Mouse (Mus musculus) megakaryocyte-erythroid progenitor cell, adult 5-6 weeks (primary cell): ENCODE results near the gene Rbm26. TPM values are rescaled to one million over a fixed set of nuclear protein-coding genes. Genes with fewer than 3 reads are reported as not detected.
A peak's percentile ranks its signal among the peaks of the same experiment; 100 is the strongest.

Experiments
- ATAC-seq: replicated peaks from 2 replicates; pipeline ENCODE4 v1.8.0; 2016; ENCODE audit warnings: mild to moderate bottlenecking, inconsistent platforms; ENCODE audit not compliant: severe bottlenecking, poor library complexity, low FRiP score, low TSS enrichment
- total RNA-seq, 2 experiments: library from RNA; stranded (forward) in 1 of 2; stranded (reverse) in 1 of 2; fragments of 200-1000, 215-1000 nt in 1 of 2; fragments of >200 nt in 1 of 2; fragmentation: Nextera tagmentation in 1 of 2; gene quantifications; 2 replicates each; pipeline ENCODE4 v1.2.3; 2014 to 2017

Gene Rbm26
- total RNA-seq (2014; fragmentation: Nextera tagmentation) (91.1 and 108 TPM in 2 replicates), total RNA-seq (2017) (78.5 and 93.4 TPM in 2 replicates)

- peak; percentile 93 for ATAC-seq
These were observed at the start of gene Rbm26 for GRCm38 (mm10) chr14:105177238-105177693. Gene Rbm26, minus strand, starts transcription at chr14:105177327.

GRCm38 (mm10) chr14:105225790-105226189, 48.7 kb upstream of the Rbm26 start:
- no peak for ATAC-seq

DNA sequence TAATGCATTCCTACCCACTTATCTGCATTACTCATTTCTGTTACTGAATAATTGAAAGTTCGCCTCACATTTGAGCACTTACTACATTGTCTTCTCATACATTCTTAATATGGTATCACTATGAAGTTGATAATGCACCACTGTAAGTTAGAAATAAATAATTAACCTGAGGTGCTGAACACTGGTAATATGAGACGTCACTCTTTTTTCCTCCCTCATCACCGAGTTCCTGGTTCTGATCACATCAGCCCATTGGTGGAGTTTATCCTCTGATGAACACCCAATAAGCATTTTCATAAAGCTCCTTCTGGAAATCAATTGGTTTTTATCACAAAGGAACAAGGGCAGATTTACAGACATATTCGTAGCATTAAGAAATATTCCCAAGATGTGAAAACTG, 45.1 kb upstream of the Rbm26 start:
- no peak for ATAC-seq

GRCm38 (mm10) chr14:105219525-105220376, 42.6 kb upstream of the Rbm26 start:
- ATAC-seq: no peak

GRCm38 (mm10) chr14:105198401-105198800, 21.3 kb upstream of the Rbm26 start:
- peak; percentile 98 for ATAC-seq

GRCm38 (mm10) chr14:105194682-105195081, 17.6 kb upstream of the Rbm26 start:
- ATAC-seq: no peak

DNA sequence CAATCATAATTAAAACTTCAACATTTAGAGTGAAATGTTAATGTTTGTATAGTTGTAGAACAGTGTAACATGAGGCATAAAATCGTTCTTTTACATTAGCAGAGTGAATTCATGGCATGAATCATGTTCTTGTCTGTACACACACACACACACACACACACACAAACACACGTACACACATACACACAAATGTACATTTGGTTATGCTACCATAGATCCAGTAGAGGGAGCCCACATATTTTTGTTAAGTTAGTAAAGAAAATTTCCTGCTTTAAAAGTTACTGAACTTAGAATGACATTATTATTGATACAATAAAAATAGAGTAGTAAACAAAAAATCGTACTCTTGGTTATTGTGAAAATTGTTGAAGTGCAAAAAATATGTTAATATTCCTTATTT, 7.7 kb upstream of the Rbm26 start:
- no peak for ATAC-seq

GRCm38 (mm10) chr14:105182786-105183185, 5.7 kb upstream of the Rbm26 start:
- ATAC-seq: no peak

DNA sequence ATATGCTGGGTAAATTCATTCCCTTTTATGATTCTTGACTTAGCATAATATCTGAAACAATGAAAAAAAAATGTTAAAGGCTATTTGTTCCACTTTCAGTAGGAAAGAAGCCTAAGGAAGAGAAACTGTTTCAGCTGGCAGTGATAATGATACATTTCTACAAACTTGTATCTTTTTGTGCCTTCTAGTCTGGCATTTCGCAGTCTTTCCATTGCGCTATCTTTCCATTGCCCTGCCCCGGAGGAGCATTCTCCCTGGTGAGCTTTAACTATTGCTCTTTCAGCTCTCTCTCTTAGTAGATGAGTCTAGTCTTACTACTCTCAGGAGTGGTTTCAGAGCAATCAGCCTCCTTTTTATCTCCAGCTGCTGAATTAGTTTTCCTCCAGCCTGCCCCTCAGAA, 2.6 kb upstream of the Rbm26 start:
- no peak for ATAC-seq

DNA sequence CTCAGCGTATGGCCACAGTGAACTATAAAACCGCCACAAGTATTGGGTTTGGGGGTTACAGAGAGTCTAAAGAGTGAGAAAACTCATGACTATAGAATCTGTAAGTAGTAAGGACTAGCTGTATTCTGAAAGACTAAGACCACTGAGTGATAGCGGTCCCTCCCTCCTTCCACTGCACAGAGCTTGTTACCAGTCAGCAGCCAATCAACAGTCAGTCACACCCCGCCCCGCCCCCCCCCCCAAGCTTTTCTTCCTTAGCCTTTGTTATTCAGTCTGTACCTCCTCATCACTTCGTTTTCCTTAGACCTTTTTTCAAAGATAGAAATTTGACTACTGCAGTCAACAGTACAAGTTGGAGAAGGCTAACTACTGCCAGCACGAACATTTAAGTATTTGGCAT, 1.9 kb upstream of the Rbm26 start:
- no peak for ATAC-seq

- ATAC-seq: peak; percentile 35
These were observed 552 bp downstream of the Rbm26 start for GRCm38 (mm10) chr14:105176381-105177168.

DNA sequence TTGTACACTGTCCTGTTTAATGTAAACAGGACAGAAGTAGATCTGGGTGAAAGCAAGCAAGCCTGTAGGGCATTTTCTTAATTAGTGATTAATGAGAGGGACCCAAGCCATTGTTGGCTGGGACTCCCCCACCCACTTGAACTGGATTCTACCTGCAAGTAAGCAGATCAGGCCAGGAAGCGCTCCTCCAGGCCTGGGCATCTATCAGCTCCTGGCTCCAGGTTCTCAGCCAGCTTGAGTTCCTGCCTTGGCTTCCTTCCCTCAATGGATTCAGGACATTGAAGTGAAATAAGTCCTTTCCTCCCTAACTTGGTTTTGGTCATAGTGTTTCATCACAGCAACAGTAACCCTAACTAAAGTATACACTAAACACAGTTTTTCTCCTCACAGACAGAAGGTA, 9.9 kb downstream of the Rbm26 start:
- ATAC-seq: peak; percentile 34

- ATAC-seq: no peak
These were observed 12.3 kb downstream of the Rbm26 start for GRCm38 (mm10) chr14:105164793-105165192.

- ATAC-seq: no peak
These were observed 15.8 kb downstream of the Rbm26 start for GRCm38 (mm10) chr14:105161334-105161733.

- ATAC-seq: no peak
These were observed 18.6 kb downstream of the Rbm26 start for GRCm38 (mm10) chr14:105158526-105158925.

GRCm38 (mm10) chr14:105134076-105134475, 43.1 kb downstream of the Rbm26 start:
- no peak for ATAC-seq

DNA sequence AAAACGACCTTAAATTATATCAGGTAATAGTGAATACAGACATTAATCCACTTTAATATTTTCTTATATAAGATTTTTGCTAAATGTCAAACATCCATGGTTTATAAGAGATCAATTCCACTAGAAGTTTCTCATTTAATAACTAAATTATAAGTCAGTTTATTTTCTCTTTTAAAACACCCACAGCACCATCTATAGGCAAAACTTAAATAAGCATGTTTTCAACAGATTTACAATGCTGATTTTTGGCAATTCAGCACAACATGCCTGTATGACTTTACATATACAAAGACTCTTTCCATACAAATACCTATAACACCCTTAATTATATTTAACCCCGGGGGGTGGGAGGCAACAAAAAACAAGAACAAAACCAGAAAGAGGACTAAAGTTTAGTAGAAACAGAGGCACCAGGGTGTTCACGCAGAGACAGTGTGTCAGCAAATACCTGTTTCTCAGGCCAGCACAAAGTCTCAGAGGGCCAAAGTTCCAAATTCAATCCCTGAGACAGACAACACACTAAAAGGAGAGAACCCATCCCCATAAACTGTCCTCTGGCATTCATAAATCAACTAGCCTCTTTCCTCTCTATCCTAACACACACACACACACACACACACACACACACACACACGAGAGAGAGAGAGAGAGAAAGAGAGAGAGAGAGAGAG, 49.3 kb downstream of the Rbm26 start:
- ATAC-seq: no peak

- no peak for ATAC-seq
These were observed 52.6 kb downstream of the Rbm26 start for GRCm38 (mm10) chr14:105124513-105124912.

- ATAC-seq: no peak
These were observed 61.7 kb downstream of the Rbm26 start for GRCm38 (mm10) chr14:105115402-105115801.

DNA sequence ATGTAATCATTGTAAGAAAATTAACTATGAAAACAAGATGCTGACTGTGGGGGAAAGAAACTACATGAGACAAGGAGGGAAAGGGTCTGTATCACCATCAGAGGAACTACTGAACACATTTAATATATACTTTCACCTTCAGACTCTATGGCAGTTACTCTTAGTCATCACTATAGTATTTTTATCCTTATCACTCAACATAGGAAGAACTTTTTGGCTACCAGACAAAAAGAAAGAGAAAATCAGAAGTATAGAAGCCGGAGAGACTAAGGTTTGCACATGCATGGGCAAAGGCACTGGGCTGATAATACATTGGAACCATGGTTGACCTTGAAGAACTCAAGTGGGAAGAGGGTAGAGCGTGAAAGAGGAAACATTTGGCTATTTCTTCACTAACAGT, 70.9 kb downstream of the Rbm26 start:
- ATAC-seq: no peak
